Mouse (Mus musculus): Measurements from ENCODE around the gene 4932414N04Rik. TPM values are rescaled to one million over a fixed set of nuclear protein-coding genes. Genes with fewer than 3 reads are reported as not detected.

4932414N04Rik gene
- polyA plus RNA-seq, 1 experiment, result not detected

GRCm38 (mm10) chr2:68787161-68787675, 130.9 kb downstream of the 4932414N04Rik start:
- Histone ChIP-seq H3K9me3 (replicated peaks; ENCODE audit: control insufficient read depth, insufficient read depth, low read length, poor library complexity, severe bottlenecking) (no peaks in the 10 kb centered on the region), H3K4me1 (ENCODE audit: control insufficient read depth, insufficient read depth, low read length) (no peaks in the 10 kb centered on the region), H3K27me3 (ENCODE audit: control insufficient read depth, insufficient read depth, low read length, poor library complexity, severe bottlenecking) (no peaks in the 10 kb centered on the region), H3K36me3 (ENCODE audit: control insufficient read depth, insufficient read depth, low read length, poor library complexity, severe bottlenecking) (no peaks in the 10 kb centered on the region), H3K9ac (ENCODE audit: low read depth, poor library complexity, severe bottlenecking) (no peak overlapping the region), H3K27ac (ENCODE audit: insufficient read depth, low read length) (no peak overlapping the region), H3K4me3 (ENCODE audit: low read depth, low read length) (no peak overlapping the region)
- TF ChIP-seq CTCF (IDR thresholded peaks at IDR 0.05; ENCODE audit: low read depth, low read length), result no peak
- TF ChIP-seq POLR2A (IDR thresholded peaks at IDR 0.05; ENCODE audit: insufficient read depth, low read length), result no peak
- TF ChIP-seq EP300 (IDR thresholded peaks at IDR 0.05; ENCODE audit: insufficient read depth, low read depth, low read length), result no peak

- H3K27me3 ChIP-seq (ENCODE audit: control insufficient read depth, insufficient read depth, low read length, poor library complexity, severe bottlenecking), result no peaks in the 10 kb centered on the region
- TF ChIP-seq POLR2A (IDR thresholded peaks at IDR 0.05; ENCODE audit: insufficient read depth, low read length), result no peak
- TF ChIP-seq EP300 (IDR thresholded peaks at IDR 0.05; ENCODE audit: insufficient read depth, low read depth, low read length), result no peak
- TF ChIP-seq CTCF (IDR thresholded peaks at IDR 0.05; ENCODE audit: low read depth, low read length), result no peak
- no peaks in the 10 kb centered on the region for H3K4me1 ChIP-seq (ENCODE audit: control insufficient read depth, insufficient read depth, low read length)
- no peak overlapping the region for H3K4me3 ChIP-seq (ENCODE audit: low read depth, low read length)
- no peaks in the 10 kb centered on the region for H3K36me3 ChIP-seq (ENCODE audit: control insufficient read depth, insufficient read depth, low read length, poor library complexity, severe bottlenecking)
- no peaks in the 10 kb centered on the region for H3K9me3 ChIP-seq (replicated peaks; ENCODE audit: control insufficient read depth, insufficient read depth, low read length, poor library complexity, severe bottlenecking)
- no peak overlapping the region for H3K9ac ChIP-seq (ENCODE audit: low read depth, poor library complexity, severe bottlenecking)
- no peak overlapping the region for H3K27ac ChIP-seq (ENCODE audit: insufficient read depth, low read length)
Measured at GRCm38 (mm10) chr2:68792296-68792695, 136.0 kb downstream of the 4932414N04Rik start.

- no peaks in the 10 kb centered on the region for H3K27me3 ChIP-seq (ENCODE audit: control insufficient read depth, insufficient read depth, low read length, poor library complexity, severe bottlenecking)
- no peaks in the 10 kb centered on the region for H3K4me1 ChIP-seq (ENCODE audit: control insufficient read depth, insufficient read depth, low read length)
- no peak for TF ChIP-seq CTCF (IDR thresholded peaks at IDR 0.05; ENCODE audit: low read depth, low read length)
- no peak for TF ChIP-seq EP300 (IDR thresholded peaks at IDR 0.05; ENCODE audit: insufficient read depth, low read depth, low read length)
- no peak for TF ChIP-seq POLR2A (IDR thresholded peaks at IDR 0.05; ENCODE audit: insufficient read depth, low read length)
Measured at GRCm38 (mm10) chr2:68793472-68793871, 137.2 kb downstream of the 4932414N04Rik start.

DNA sequence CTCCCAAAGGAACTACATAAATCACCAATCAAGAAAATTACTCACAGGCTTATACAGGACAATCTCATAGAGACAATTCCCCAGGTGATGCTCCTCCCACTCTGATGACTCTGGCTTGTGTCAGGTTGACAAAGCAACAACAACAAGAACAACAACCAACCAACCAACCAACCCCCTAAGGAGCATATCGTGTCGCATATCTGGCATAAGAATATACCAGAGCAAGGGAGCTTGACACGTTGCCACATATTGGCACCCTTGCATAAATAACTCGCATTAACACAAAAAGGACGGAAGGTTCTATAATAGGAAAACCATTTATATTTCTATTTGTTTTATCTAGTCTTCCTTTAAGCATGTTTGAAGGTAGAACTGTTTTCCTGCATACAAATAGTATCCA, 137.9 kb downstream of the 4932414N04Rik start:
- TF ChIP-seq POLR2A (IDR thresholded peaks at IDR 0.05; ENCODE audit: insufficient read depth, low read length), result no peak
- Histone ChIP-seq H3K36me3 (ENCODE audit: control insufficient read depth, insufficient read depth, low read length, poor library complexity, severe bottlenecking) (no peaks in the 10 kb centered on the region), H3K9ac (ENCODE audit: low read depth, poor library complexity, severe bottlenecking) (no peak overlapping the region), H3K9me3 (replicated peaks; ENCODE audit: control insufficient read depth, insufficient read depth, low read length, poor library complexity, severe bottlenecking) (no peaks in the 10 kb centered on the region), H3K4me3 (ENCODE audit: low read depth, low read length) (no peak overlapping the region), H3K27me3 (ENCODE audit: control insufficient read depth, insufficient read depth, low read length, poor library complexity, severe bottlenecking) (no peaks in the 10 kb centered on the region), H3K4me1 (ENCODE audit: control insufficient read depth, insufficient read depth, low read length) (no peaks in the 10 kb centered on the region), H3K27ac (ENCODE audit: insufficient read depth, low read length) (no peak overlapping the region)

More at GRCm38 (mm10) chr2:68793472-68793871, 137.2 kb downstream of the 4932414N04Rik start:
- Histone ChIP-seq H3K9me3 (replicated peaks; ENCODE audit: control insufficient read depth, insufficient read depth, low read length, poor library complexity, severe bottlenecking) (no peaks in the 10 kb centered on the region), H3K36me3 (ENCODE audit: control insufficient read depth, insufficient read depth, low read length, poor library complexity, severe bottlenecking) (no peaks in the 10 kb centered on the region), H3K27ac (ENCODE audit: insufficient read depth, low read length) (no peak overlapping the region), H3K9ac (ENCODE audit: low read depth, poor library complexity, severe bottlenecking) (no peak overlapping the region), H3K4me3 (ENCODE audit: low read depth, low read length) (no peak overlapping the region)

- no peaks in the 10 kb centered on the region for H3K27me3 ChIP-seq (ENCODE audit: control insufficient read depth, insufficient read depth, low read length, poor library complexity, severe bottlenecking)
- H3K4me3 ChIP-seq (ENCODE audit: low read depth, low read length), result no peak overlapping the region
- H3K4me1 ChIP-seq (ENCODE audit: control insufficient read depth, insufficient read depth, low read length), result no peaks in the 10 kb centered on the region
- TF ChIP-seq CTCF (IDR thresholded peaks at IDR 0.05; ENCODE audit: low read depth, low read length), result no peak
- no peak for TF ChIP-seq EP300 (IDR thresholded peaks at IDR 0.05; ENCODE audit: insufficient read depth, low read depth, low read length)
- no peak for TF ChIP-seq POLR2A (IDR thresholded peaks at IDR 0.05; ENCODE audit: insufficient read depth, low read length)
- no peaks in the 10 kb centered on the region for H3K36me3 ChIP-seq (ENCODE audit: control insufficient read depth, insufficient read depth, low read length, poor library complexity, severe bottlenecking)
- H3K9me3 ChIP-seq (replicated peaks; ENCODE audit: control insufficient read depth, insufficient read depth, low read length, poor library complexity, severe bottlenecking), result no peaks in the 10 kb centered on the region
- H3K27ac ChIP-seq (ENCODE audit: insufficient read depth, low read length), result no peak overlapping the region
- H3K9ac ChIP-seq (ENCODE audit: low read depth, poor library complexity, severe bottlenecking), result no peak overlapping the region
Measured at GRCm38 (mm10) chr2:68794616-68795015, 138.3 kb downstream of the 4932414N04Rik start.

- Histone ChIP-seq H3K9me3 (replicated peaks; ENCODE audit: control insufficient read depth, insufficient read depth, low read length, poor library complexity, severe bottlenecking) (no peaks in the 10 kb centered on the region), H3K4me1 (ENCODE audit: control insufficient read depth, insufficient read depth, low read length) (no peaks in the 10 kb centered on the region), H3K27me3 (ENCODE audit: control insufficient read depth, insufficient read depth, low read length, poor library complexity, severe bottlenecking) (no peaks in the 10 kb centered on the region), H3K9ac (ENCODE audit: low read depth, poor library complexity, severe bottlenecking) (no peak overlapping the region), H3K4me3 (ENCODE audit: low read depth, low read length) (no peak overlapping the region), H3K27ac (ENCODE audit: insufficient read depth, low read length) (no peak overlapping the region), H3K36me3 (ENCODE audit: control insufficient read depth, insufficient read depth, low read length, poor library complexity, severe bottlenecking) (no peaks in the 10 kb centered on the region)
- TF ChIP-seq EP300 (IDR thresholded peaks at IDR 0.05; ENCODE audit: insufficient read depth, low read depth, low read length) (no peak), POLR2A (IDR thresholded peaks at IDR 0.05; ENCODE audit: insufficient read depth, low read length) (no peak), CTCF (IDR thresholded peaks at IDR 0.05; ENCODE audit: low read depth, low read length) (no peak)
Measured at GRCm38 (mm10) chr2:68796011-68796775, 139.9 kb downstream of the 4932414N04Rik start.

All from ES-Bruce4 (cell line).